Mouse (Mus musculus) small intestine, adult 2 months (tissue): ENCODE measurements around the gene Pzp.

ENCODE experiments used
- CTCF ChIP-seq: fragments of 200-500 bp; IDR thresholded peaks from 2 replicates; pipeline ENCODE4 v1.5.1; 2012; ENCODE audit warnings: low read depth, mild to moderate bottlenecking, control low read depth, inconsistent platforms, low read length, moderate library complexity, mixed read lengths; ENCODE audit not compliant: insufficient replicate concordance, insufficient read length; ENCODE audit errors: extremely low read depth
- POLR2A ChIP-seq: fragments of 200-500 bp; IDR thresholded peaks from 2 replicates; pipeline ENCODE4 v1.6.1; 2012; ENCODE audit warnings: low read depth, mild to moderate bottlenecking, control low read depth, inconsistent platforms, low read length, moderate library complexity

- TF ChIP-seq CTCF (no peak), POLR2A (no peak)
Measured at GRCm38 (mm10) chr6:128526601-128527000, at the start of gene Pzp.
